Mouse (Mus musculus): ENCODE results near the gene Zfp553. TPM values are rescaled to one million over a fixed set of nuclear protein-coding genes. Genes with fewer than 3 reads are reported as not detected.

The Zfp553 gene
- polyA plus RNA-seq, 1 experiment from 2014 or later: 11.4 TPM

DNA sequence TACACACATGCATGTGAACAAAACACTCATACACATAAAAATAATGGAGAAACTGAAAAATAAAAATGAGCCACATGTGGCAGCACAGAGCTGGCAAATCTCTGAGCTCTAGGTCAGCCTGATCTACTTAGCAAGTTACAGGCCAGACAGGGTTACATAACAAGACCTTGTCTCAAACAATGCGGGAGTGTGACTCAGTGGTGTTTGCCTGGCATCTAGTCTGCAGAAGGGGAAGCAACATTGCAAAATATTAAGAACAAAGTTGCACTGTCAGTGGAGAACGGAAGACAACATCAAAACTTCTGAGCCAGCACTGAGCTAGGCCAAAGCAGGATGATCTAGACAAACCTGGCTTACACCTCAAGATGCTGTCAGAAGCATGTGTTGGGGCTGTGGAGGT lies 37.4 kb downstream of the Zfp553 start:
- H3K36me3 ChIP-seq (ENCODE audit: control insufficient read depth, insufficient read depth, low read length): peaks cover 11% of the 10 kb centered on the region
- no peak overlapping the region for H3K9ac ChIP-seq (ENCODE audit: low read length)
- no peak for ATAC-seq (ENCODE audit: insufficient number of reproducible peaks, insufficient read depth, low FRiP score, low read depth)
- WGBS: 83% methylated on average over 2 of the region's 2 CpGs
- H3K9me3 ChIP-seq (ENCODE audit: control insufficient read depth, low read length): peaks cover 5% of the 10 kb centered on the region; the same call in 1 of the 2 replicates
- H3K27me3 ChIP-seq (ENCODE audit: control insufficient read depth, insufficient read depth, low read length): no peaks in the 10 kb centered on the region
- no peak overlapping the region for H3K27ac ChIP-seq (replicated peaks in 1 of 2; ENCODE audit: control insufficient read depth in 1 of 2, insufficient read depth in 1 of 2, low read depth in 2 of 2, low read length in 2 of 2)
- peaks cover 11 to 15% of the 10 kb centered on the region in 2 experiments for H3K4me1 ChIP-seq (ENCODE audit: control insufficient read depth in 2 of 2, insufficient read depth in 2 of 2, low read length in 2 of 2)
- H3K4me2 ChIP-seq (ENCODE audit: low read length): no peak overlapping the region
- H3K4me3 ChIP-seq (ENCODE audit: control insufficient read depth in 1 of 2, insufficient read depth in 1 of 2, low read depth in 1 of 2, low read length in 2 of 2): no peak overlapping the region

DNA sequence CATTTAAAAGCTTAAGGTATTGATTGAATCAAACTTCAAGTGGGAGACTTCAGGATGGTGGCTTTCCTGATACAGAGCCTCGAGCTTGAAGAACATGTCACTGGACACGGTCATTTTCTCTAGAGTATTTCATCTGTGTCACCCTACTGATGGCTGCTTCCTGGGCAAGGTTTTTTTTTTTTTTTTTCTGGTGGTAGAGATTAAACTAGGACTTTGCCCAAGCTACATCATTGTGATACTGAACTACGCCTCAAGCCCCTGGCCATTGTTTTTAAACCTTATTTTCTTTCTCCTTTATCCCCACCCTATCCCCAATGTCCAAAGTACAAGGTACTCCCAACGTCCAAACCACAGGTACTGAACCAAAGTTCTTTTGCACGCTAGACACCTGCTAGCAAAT lies 37.8 kb downstream of the Zfp553 start:
- H3K36me3 ChIP-seq (ENCODE audit: control insufficient read depth, insufficient read depth, low read length): peaks cover 11% of the 10 kb centered on the region
- no peak overlapping the region for H3K4me3 ChIP-seq (ENCODE audit: control insufficient read depth in 1 of 2, insufficient read depth in 1 of 2, low read depth in 1 of 2, low read length in 2 of 2)
- H3K9ac ChIP-seq (ENCODE audit: low read length): no peak overlapping the region
- peaks cover 5% of the 10 kb centered on the region; the same call in 1 of the 2 replicates for H3K9me3 ChIP-seq (ENCODE audit: control insufficient read depth, low read length)
- H3K27me3 ChIP-seq (ENCODE audit: control insufficient read depth, insufficient read depth, low read length): no peaks in the 10 kb centered on the region
- ATAC-seq (ENCODE audit: insufficient number of reproducible peaks, insufficient read depth, low FRiP score, low read depth): no peak
- WGBS: 89% methylated on average over 5 of the region's 5 CpGs
- H3K4me1 ChIP-seq (ENCODE audit: control insufficient read depth in 2 of 2, insufficient read depth in 2 of 2, low read length in 2 of 2): peaks cover 11 to 15% of the 10 kb centered on the region in 2 experiments
- no peak overlapping the region for H3K27ac ChIP-seq (replicated peaks in 1 of 2; ENCODE audit: control insufficient read depth in 1 of 2, insufficient read depth in 1 of 2, low read depth in 2 of 2, low read length in 2 of 2)
- no peak overlapping the region for H3K4me2 ChIP-seq (ENCODE audit: low read length)

DNA sequence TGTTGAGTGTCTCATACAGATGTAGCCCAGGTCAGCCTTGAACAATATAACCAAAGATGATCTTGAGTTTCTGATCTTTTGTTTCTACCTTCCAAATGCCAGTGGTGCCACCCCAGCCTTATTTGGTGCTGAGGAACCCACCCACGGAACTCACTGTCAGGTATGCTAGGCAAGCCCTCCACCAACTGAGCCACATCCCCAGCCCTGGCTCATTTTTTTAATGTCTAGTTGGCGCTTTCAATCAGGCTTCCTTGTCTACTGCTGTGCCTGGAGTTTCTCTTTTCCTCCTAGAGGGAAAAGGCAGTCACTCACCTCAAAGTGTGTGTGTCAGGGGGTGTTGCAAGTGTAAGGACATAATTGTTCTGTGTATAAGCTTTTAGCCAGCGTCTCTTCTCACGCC lies 38.2 kb downstream of the Zfp553 start:
- H3K36me3 ChIP-seq (ENCODE audit: control insufficient read depth, insufficient read depth, low read length): peaks cover 11% of the 10 kb centered on the region
- no peaks in the 10 kb centered on the region for H3K27me3 ChIP-seq (ENCODE audit: control insufficient read depth, insufficient read depth, low read length)
- H3K4me2 ChIP-seq (ENCODE audit: low read length): no peak overlapping the region
- H3K4me3 ChIP-seq (ENCODE audit: control insufficient read depth in 1 of 2, insufficient read depth in 1 of 2, low read depth in 1 of 2, low read length in 2 of 2): no peak overlapping the region
- WGBS: 96% methylated on average over 4 of the region's 4 CpGs
- no peak for ATAC-seq (ENCODE audit: insufficient number of reproducible peaks, insufficient read depth, low FRiP score, low read depth)
- H3K9ac ChIP-seq (ENCODE audit: low read length): no peak overlapping the region
- peaks cover 11 to 15% of the 10 kb centered on the region in 2 experiments for H3K4me1 ChIP-seq (ENCODE audit: control insufficient read depth in 2 of 2, insufficient read depth in 2 of 2, low read length in 2 of 2)
- H3K27ac ChIP-seq (replicated peaks in 1 of 2; ENCODE audit: control insufficient read depth in 1 of 2, insufficient read depth in 1 of 2, low read depth in 2 of 2, low read length in 2 of 2): no peak overlapping the region
- peaks cover 5% of the 10 kb centered on the region; the same call in 1 of the 2 replicates for H3K9me3 ChIP-seq (ENCODE audit: control insufficient read depth, low read length)

DNA sequence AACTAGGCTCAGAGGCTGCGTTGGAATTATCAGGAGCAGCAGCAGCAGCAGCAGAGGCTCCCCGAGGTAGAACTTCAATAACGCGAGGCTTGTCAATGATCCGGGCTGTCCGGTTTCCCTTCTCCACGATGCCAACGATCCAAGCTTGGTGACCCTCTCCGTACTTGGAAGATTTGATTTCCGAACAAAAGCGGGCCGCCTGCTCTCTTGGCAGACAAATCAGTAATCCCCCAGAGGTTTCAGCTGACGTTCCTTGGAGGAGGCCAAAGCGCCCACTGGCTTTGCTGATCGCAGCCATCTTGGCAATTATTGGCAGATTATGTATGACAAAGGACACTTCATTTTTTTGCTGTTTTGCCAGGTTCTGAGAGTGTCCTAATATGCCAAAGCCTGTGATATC lies 39.7 kb downstream of the Zfp553 start:
- H3K27me3 ChIP-seq (ENCODE audit: control insufficient read depth, insufficient read depth, low read length): no peaks in the 10 kb centered on the region
- peaks cover 11% of the 10 kb centered on the region for H3K36me3 ChIP-seq (ENCODE audit: control insufficient read depth, insufficient read depth, low read length)
- H3K27ac ChIP-seq (replicated peaks in 1 of 2; ENCODE audit: control insufficient read depth in 1 of 2, insufficient read depth in 1 of 2, low read depth in 2 of 2, low read length in 2 of 2): no peak overlapping the region
- peaks cover 5% of the 10 kb centered on the region; the same call in 1 of the 2 replicates for H3K9me3 ChIP-seq (ENCODE audit: control insufficient read depth, low read length)
- 95% methylated on average over 15 of the region's 15 CpGs for WGBS
- peak overlapping the region in 1 of 2 experiments; percentile 66; a peak in 2 of 4 replicates for H3K4me3 ChIP-seq (ENCODE audit: control insufficient read depth in 1 of 2, insufficient read depth in 1 of 2, low read depth in 1 of 2, low read length in 2 of 2)
- peaks cover 11 to 15% of the 10 kb centered on the region in 2 experiments for H3K4me1 ChIP-seq (ENCODE audit: control insufficient read depth in 2 of 2, insufficient read depth in 2 of 2, low read length in 2 of 2)
- ATAC-seq (ENCODE audit: insufficient number of reproducible peaks, insufficient read depth, low FRiP score, low read depth): no peak
- peak overlapping the region; percentile 86 for H3K4me2 ChIP-seq (ENCODE audit: low read length)
- H3K9ac ChIP-seq (ENCODE audit: low read length): peak overlapping the region; percentile 88

DNA sequence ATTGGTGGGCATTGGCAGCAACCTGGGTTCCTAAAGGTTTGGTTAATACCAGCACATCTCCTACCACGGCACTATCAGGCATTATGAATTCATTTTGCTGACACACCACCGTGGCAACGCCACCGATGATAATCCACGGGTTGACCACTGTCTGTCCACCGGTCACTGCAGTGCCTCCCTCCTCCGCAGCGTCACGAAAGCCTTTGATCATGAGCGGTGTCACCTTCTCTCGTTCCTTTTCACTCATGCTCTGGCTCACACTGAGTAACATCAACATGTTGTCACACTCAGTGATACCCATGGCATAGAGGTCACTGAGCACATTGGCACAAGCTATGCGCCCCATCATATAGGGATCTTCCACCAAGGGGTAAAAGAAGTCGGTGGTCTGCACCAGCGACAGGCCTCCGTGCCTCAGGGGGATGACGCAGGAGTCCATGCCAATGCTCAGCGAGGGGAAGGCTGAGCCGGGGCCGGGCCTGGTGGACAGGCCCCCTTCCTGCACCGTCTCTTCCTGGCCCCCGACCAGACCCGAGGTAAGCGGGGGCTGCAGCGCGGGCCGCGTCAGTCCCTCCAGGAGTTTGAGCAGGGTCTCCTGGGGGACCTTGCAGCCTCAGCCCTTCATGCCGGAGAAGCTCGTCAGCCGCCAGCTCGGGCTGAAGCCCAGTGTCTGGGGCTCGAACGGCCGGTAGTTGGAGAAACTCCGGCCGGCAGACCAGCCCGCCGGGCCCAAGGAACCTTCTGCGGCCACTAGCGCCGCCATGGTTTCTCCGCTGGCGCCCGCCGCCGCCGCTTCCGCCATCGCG lies 40.5 kb downstream of the Zfp553 start:
- Histone ChIP-seq H3K4me2 (ENCODE audit: low read length) (peak overlapping the region; percentile 86), H3K27ac (replicated peaks in 1 of 2; ENCODE audit: control insufficient read depth in 1 of 2, insufficient read depth in 1 of 2, low read depth in 2 of 2, low read length in 2 of 2) (peak overlapping the region; percentile 78 to 81), H3K36me3 (ENCODE audit: control insufficient read depth, insufficient read depth, low read length) (peaks cover 11% of the 10 kb centered on the region), H3K27me3 (ENCODE audit: control insufficient read depth, insufficient read depth, low read length) (no peaks in the 10 kb centered on the region), H3K4me1 (ENCODE audit: control insufficient read depth in 2 of 2, insufficient read depth in 2 of 2, low read length in 2 of 2) (peaks cover 11 to 15% of the 10 kb centered on the region in 2 experiments), H3K4me3 (ENCODE audit: control insufficient read depth in 1 of 2, insufficient read depth in 1 of 2, low read depth in 1 of 2, low read length in 2 of 2) (peak overlapping the region; percentile 66 to 78), H3K9ac (ENCODE audit: low read length) (peak overlapping the region; percentile 88), H3K9me3 (ENCODE audit: control insufficient read depth, low read length) (peaks cover 4% of the 10 kb centered on the region; the same call in 1 of the 2 replicates)
- ATAC-seq (ENCODE audit: insufficient number of reproducible peaks, insufficient read depth, low FRiP score, low read depth): peak; percentile 66
- 11% methylated on average over 50 of the region's 50 CpGs for WGBS

DNA sequence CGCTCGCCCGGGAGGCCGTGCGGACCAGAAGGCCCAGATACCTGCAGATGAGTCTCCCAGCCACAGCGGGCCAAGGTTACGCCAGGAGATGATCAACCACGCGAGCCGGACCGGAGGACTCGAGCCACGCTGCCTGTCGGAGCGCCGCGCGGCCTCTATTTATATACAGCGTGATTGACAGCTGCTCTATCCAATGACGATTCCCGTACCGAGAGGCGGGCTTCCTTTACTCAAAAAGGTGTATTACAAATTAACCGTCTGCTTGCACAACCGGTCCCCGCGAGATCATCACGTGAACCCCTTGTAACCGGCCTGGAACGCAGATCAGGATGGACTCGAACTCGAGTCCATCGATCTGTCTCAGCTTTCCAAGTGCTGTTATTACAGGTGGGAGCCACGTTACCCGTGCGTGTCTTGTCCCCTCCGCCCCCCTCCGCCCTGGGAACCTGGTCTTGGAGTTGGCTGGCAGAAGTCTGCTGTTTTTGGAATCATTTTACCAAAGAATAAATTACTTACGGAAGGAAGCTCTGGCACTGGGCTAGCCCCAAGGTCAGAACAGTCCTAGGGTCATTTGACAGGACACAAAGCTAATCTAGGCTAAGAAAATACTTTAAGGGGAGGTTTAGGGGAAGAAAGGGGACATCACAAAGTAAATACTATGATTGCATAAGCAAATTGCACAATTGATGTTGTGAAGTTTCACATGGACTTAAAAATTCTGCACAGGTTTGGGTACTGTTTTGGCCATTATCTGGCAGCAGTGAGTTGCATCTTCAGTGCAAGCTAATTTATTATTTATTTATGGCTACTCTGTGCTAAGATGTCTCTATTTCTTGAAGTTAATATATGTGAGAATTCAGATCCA lies 41.3 kb downstream of the Zfp553 start, which contains the start of gene Sephs2:
Gene Sephs2, minus strand, starts transcription at position 131 of the 865 bp plus-strand sequence.
- Histone ChIP-seq H3K27ac (replicated peaks in 1 of 2; ENCODE audit: control insufficient read depth in 1 of 2, insufficient read depth in 1 of 2, low read depth in 2 of 2, low read length in 2 of 2) (peak within 1 kb of the TSS; percentile 78 to 81), H3K36me3 (ENCODE audit: control insufficient read depth, insufficient read depth, low read length) (peaks cover 11% of the 10 kb centered on the region), H3K4me1 (ENCODE audit: control insufficient read depth in 2 of 2, insufficient read depth in 2 of 2, low read length in 2 of 2) (peaks cover 11 to 15% of the 10 kb centered on the region in 2 experiments), H3K9me3 (ENCODE audit: control insufficient read depth, low read length) (no peaks in the 10 kb centered on the region), H3K9ac (ENCODE audit: low read length) (peak within 1 kb of the TSS; percentile 88), H3K4me3 (ENCODE audit: control insufficient read depth in 1 of 2, insufficient read depth in 1 of 2, low read depth in 1 of 2, low read length in 2 of 2) (peak within 1 kb of the TSS; percentile 66 to 78), H3K4me2 (ENCODE audit: low read length) (peak within 1 kb of the TSS; percentile 86), H3K27me3 (ENCODE audit: control insufficient read depth, insufficient read depth, low read length) (no peaks in the 10 kb centered on the region)
- ATAC-seq (ENCODE audit: insufficient number of reproducible peaks, insufficient read depth, low FRiP score, low read depth): peak; percentile 82
- under 1% methylated on average over 39 of the region's 39 CpGs for WGBS

DNA sequence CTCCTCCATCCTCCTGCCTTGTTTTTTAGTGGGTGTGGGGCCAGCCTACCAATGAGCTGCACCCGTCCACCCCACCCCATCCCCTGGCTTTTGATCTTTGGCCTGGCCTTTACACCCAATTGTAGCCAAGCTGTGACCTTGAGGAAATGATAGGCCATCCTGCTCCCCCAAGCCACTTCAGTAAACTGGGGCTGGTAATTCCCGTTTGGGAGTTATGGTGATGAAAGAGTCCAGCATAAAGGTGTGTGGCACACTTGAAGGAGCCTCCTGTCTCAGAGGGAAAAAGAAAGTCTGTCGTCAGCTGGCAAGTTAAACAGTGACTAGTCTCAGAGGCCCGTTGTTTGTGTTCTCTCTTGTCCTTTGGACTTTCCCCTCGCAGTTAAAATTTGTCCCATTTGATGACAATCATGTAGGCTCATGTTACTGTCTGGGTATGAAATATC lies 43.7 kb downstream of the Zfp553 start:
- Histone ChIP-seq H3K27ac (replicated peaks in 1 of 2; ENCODE audit: control insufficient read depth in 1 of 2, insufficient read depth in 1 of 2, low read depth in 2 of 2, low read length in 2 of 2) (no peak overlapping the region), H3K9ac (ENCODE audit: low read length) (no peak overlapping the region), H3K9me3 (ENCODE audit: control insufficient read depth, low read length) (no peaks in the 10 kb centered on the region), H3K4me1 (ENCODE audit: control insufficient read depth in 2 of 2, insufficient read depth in 2 of 2, low read length in 2 of 2) (peaks cover 11 to 15% of the 10 kb centered on the region in 2 experiments), H3K4me3 (ENCODE audit: control insufficient read depth in 1 of 2, insufficient read depth in 1 of 2, low read depth in 1 of 2, low read length in 2 of 2) (no peak overlapping the region), H3K4me2 (ENCODE audit: low read length) (no peak overlapping the region), H3K36me3 (ENCODE audit: control insufficient read depth, insufficient read depth, low read length) (peaks cover 4% of the 10 kb centered on the region), H3K27me3 (ENCODE audit: control insufficient read depth, insufficient read depth, low read length) (no peaks in the 10 kb centered on the region)
- 70% methylated on average over 5 of the region's 5 CpGs for WGBS
- ATAC-seq (ENCODE audit: insufficient number of reproducible peaks, insufficient read depth, low FRiP score, low read depth): no peak
